14 mouse cellular contexts compared by ENCODE assay signal in genomic region chr7:95082248-95082647, GRCm38 (mm10).
A peak's percentile ranks its signal among the peaks of the same experiment; 100 is the strongest.
DNase-seq lines count a peak whose midpoint lies in the region; ATAC-seq and TF ChIP-seq lines count a peak whose summit lies in the region.
"Had no signal": no experiment of that assay in that cellular context is flagged by ENCODE, and none has a peak within 500 bp of the region (broad histone marks: within the 10 kb centered on the region; RNA-seq: fewer than 3 reads in every experiment).

No protein-coding gene starts in this region.

- no peaks in the 10 kb centered on the region for H3K9me3 ChIP-seq in forebrain, postnatal 0 days (ENCODE audit: low read length)
- no peaks in the 10 kb centered on the region for H3K9me3 ChIP-seq in forebrain, embryonic 13.5 days (replicated peaks)
- H3K9me3 ChIP-seq: intestine, embryonic 15.5 days; stomach, embryonic 15.5 days had no signal

- no peak overlapping the region for H3K4me3 ChIP-seq in forebrain, postnatal 0 days (ENCODE audit: low read depth, low read length)
- H3K4me3 ChIP-seq in forebrain, embryonic 13.5 days, result no peak overlapping the region
- H3K4me3 ChIP-seq: erythroblast, embryonic 14.5 days; intestine, embryonic 15.5 days; stomach, embryonic 15.5 days had no signal

- H3K4me1 ChIP-seq in forebrain, postnatal 0 days (ENCODE audit: insufficient read depth), result no peaks in the 10 kb centered on the region
- no peaks in the 10 kb centered on the region for H3K4me1 ChIP-seq in forebrain, embryonic 13.5 days
- H3K4me1 ChIP-seq: intestine, embryonic 15.5 days; stomach, embryonic 15.5 days had no signal

- no peak overlapping the region for H3K9ac ChIP-seq in forebrain, postnatal 0 days
- no peak overlapping the region for H3K9ac ChIP-seq in forebrain, embryonic 13.5 days
- H3K9ac ChIP-seq: intestine, embryonic 15.5 days; stomach, embryonic 15.5 days had no signal

- no peaks in the 10 kb centered on the region for H3K36me3 ChIP-seq in forebrain, postnatal 0 days (ENCODE audit: insufficient read depth)
- H3K36me3 ChIP-seq in forebrain, embryonic 13.5 days (ENCODE audit: poor library complexity, severe bottlenecking), result no peaks in the 10 kb centered on the region
- H3K36me3 ChIP-seq: intestine, embryonic 15.5 days; stomach, embryonic 15.5 days had no signal

- no peak overlapping the region for H3K27ac ChIP-seq in forebrain, postnatal 0 days (ENCODE audit: low read depth, low read length)
- no peak overlapping the region for H3K27ac ChIP-seq in forebrain, embryonic 13.5 days
- H3K27ac ChIP-seq: intestine, embryonic 15.5 days; macrophage; stomach, embryonic 15.5 days had no signal

- intact Hi-C loops in heart, postnatal 36 days (cut with DNase I), result no loop called here

- ATAC-seq in forebrain, postnatal 0 days, result 0 out of 2 replicates have a peak, but pooled peaks have one; percentile 25
- ATAC-seq in forebrain, embryonic 13.5 days, result no peak
- ATAC-seq: intestine, embryonic 15.5 days had no signal

- H3K4me2 ChIP-seq in forebrain, postnatal 0 days (ENCODE audit: low read depth), result no peak overlapping the region
- H3K4me2 ChIP-seq in forebrain, embryonic 13.5 days, result no peak overlapping the region
- H3K4me2 ChIP-seq: intestine, embryonic 15.5 days; stomach, embryonic 15.5 days had no signal

- no peak for DNase-seq in forebrain, postnatal 0 days
- peak; percentile 5 for DNase-seq in layer of hippocampus, adult 11-12 months (ENCODE audit: low spot score)
- no peak for DNase-seq in layer of hippocampus, adult 9-11 months
- DNase-seq in brain, embryonic 18.5 days (ENCODE audit: low read depth, low spot score), result peak; percentile 3
- DNase-seq in heart, postnatal 36 days, result peak; percentile 24 to 35
- DNase-seq in urinary bladder, postnatal 10 days (ENCODE audit: low spot score), result no peak
- DNase-seq: kidney, postnatal 25 days; thymus, postnatal 4 days had no signal

- TF ChIP-seq CTCF in forebrain, postnatal 0 days (IDR thresholded peaks at IDR 0.05; ENCODE audit: low read depth), result no peak

- no peaks in the 10 kb centered on the region for H3K27me3 ChIP-seq in forebrain, postnatal 0 days (ENCODE audit: insufficient read depth, low read length)
- no peaks in the 10 kb centered on the region for H3K27me3 ChIP-seq in forebrain, embryonic 13.5 days
- H3K27me3 ChIP-seq: CH12.LX; intestine, embryonic 15.5 days; stomach, embryonic 15.5 days had no signal

Comparison
In these comparisons a context has a peak if more than half of its experiments do, and no peak if none do; other contexts are left out.
1. DNase-seq: peak in layer of hippocampus, adult 11-12 months (single experiment), brain, embryonic 18.5 days (single experiment) and heart, postnatal 36 days (2 of 2); none in forebrain, postnatal 0 days (single experiment), layer of hippocampus, adult 9-11 months (single experiment) and urinary bladder, postnatal 10 days (single experiment).